Mouse (Mus musculus): ENCODE results near the gene Alyref. TPM values are rescaled to one million over a fixed set of nuclear protein-coding genes. Genes with fewer than 3 reads are reported as not detected.
"Not testable (repeated sequence)": the region's sequence is repeated elsewhere in the genome, so short reads cannot be mapped to it uniquely, and the experiment has no call there.

The Alyref gene
- total RNA-seq, 1 experiment: 397 TPM

GRCm38 (mm10) chr11:120565114-120565513 is 33.1 kb downstream of the Alyref start:
- H3K9ac ChIP-seq (ENCODE audit: insufficient read depth, low read depth, low read length, poor library complexity, severe bottlenecking): no peak overlapping the region
- no peak overlapping the region for H3K4me3 ChIP-seq (ENCODE audit: insufficient read depth in 1 of 2, low read depth in 1 of 2, low read length in 2 of 2, poor library complexity in 1 of 2, severe bottlenecking in 1 of 2)
- H3K4me1 ChIP-seq (ENCODE audit: control insufficient read depth in 2 of 2, insufficient read depth in 2 of 2, low read length in 2 of 2, poor library complexity in 1 of 2): no peaks in the 10 kb centered on the region
- no peaks in the 10 kb centered on the region for H3K9me3 ChIP-seq (ENCODE audit: control insufficient read depth, insufficient read depth, low read depth, low read length)
- peaks cover 75% of the 10 kb centered on the region for H3K36me3 ChIP-seq (ENCODE audit: control insufficient read depth, insufficient read depth, low read length, poor library complexity, severe bottlenecking)
- H3K27ac ChIP-seq (ENCODE audit: insufficient read depth, low read depth, low read length, poor library complexity, severe bottlenecking): no peak overlapping the region
- DNase-seq (ENCODE audit: low read depth, low spot score): no peak
- in situ Hi-C loops (cut with MboI; ENCODE audit: low sequenced_read_pairs in 2 of 2, unreplicated experiment in 2 of 2): no loop called here
- TF ChIP-seq ZNF384 (IDR thresholded peaks at IDR 0.05; ENCODE audit: low read depth, low read length) (no peak), ZC3H11A (IDR thresholded peaks at IDR 0.05; ENCODE audit: borderline replicate concordance, low read depth, low read length) (no peak), MAFK (IDR thresholded peaks at IDR 0.05; ENCODE audit: insufficient read depth, low read depth, low read length) (peak; percentile 88), HCFC1 (IDR thresholded peaks at IDR 0.05; ENCODE audit: borderline replicate concordance, insufficient read depth, low read length) (no peak), CHD2 (IDR thresholded peaks at IDR 0.05; ENCODE audit: low read depth, low read length) (no peak)

DNA sequence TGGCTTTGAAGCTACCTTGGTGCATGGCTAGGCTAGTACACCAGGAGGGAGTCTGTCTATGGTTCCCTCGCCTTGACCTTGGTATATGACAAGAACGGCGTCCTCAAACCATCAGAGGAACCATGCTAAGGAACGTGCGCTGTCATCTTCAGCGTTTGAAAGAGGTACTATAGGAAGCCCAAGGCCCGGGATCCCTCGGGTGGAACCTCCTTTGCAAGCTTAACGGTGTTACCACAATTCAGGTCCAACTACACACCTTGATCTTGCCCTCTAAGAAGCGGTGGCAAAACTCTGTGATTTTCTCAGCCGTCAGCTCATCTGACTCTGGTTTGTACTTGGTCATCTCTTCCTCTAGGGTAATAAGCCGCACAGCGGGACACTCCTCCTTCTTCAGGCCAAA is 35.2 kb downstream of the Alyref start:
- Histone ChIP-seq H3K4me3 (ENCODE audit: insufficient read depth in 1 of 2, low read depth in 1 of 2, low read length in 2 of 2, poor library complexity in 1 of 2, severe bottlenecking in 1 of 2) (no peak overlapping the region), H3K27ac (ENCODE audit: insufficient read depth, low read depth, low read length, poor library complexity, severe bottlenecking) (no peak overlapping the region), H3K36me3 (ENCODE audit: control insufficient read depth, insufficient read depth, low read length, poor library complexity, severe bottlenecking) (peaks cover 68% of the 10 kb centered on the region), H3K9ac (ENCODE audit: insufficient read depth, low read depth, low read length, poor library complexity, severe bottlenecking) (no peak overlapping the region), H3K4me1 (ENCODE audit: control insufficient read depth in 2 of 2, insufficient read depth in 2 of 2, low read length in 2 of 2, poor library complexity in 1 of 2) (no peaks in the 10 kb centered on the region), H3K9me3 (ENCODE audit: control insufficient read depth, insufficient read depth, low read depth, low read length) (no peaks in the 10 kb centered on the region)
- no peak for DNase-seq (ENCODE audit: low read depth, low spot score)
- in situ Hi-C loops (cut with MboI; ENCODE audit: low sequenced_read_pairs in 2 of 2, unreplicated experiment in 2 of 2): no loop called here
- no peak for TF ChIP-seq ZNF384 (IDR thresholded peaks at IDR 0.05; ENCODE audit: low read depth, low read length)
- TF ChIP-seq ZC3H11A (IDR thresholded peaks at IDR 0.05; ENCODE audit: borderline replicate concordance, low read depth, low read length): no peak
- TF ChIP-seq MAFK (IDR thresholded peaks at IDR 0.05; ENCODE audit: insufficient read depth, low read depth, low read length): no peak
- no peak for TF ChIP-seq HCFC1 (IDR thresholded peaks at IDR 0.05; ENCODE audit: borderline replicate concordance, insufficient read depth, low read length)
- no peak for TF ChIP-seq CHD2 (IDR thresholded peaks at IDR 0.05; ENCODE audit: low read depth, low read length)

- no peak overlapping the region for H3K4me3 ChIP-seq (ENCODE audit: insufficient read depth in 1 of 2, low read depth in 1 of 2, low read length in 2 of 2, poor library complexity in 1 of 2, severe bottlenecking in 1 of 2)
- TF ChIP-seq ZC3H11A (IDR thresholded peaks at IDR 0.05; ENCODE audit: borderline replicate concordance, low read depth, low read length): no peak
- TF ChIP-seq ZNF384 (IDR thresholded peaks at IDR 0.05; ENCODE audit: low read depth, low read length): no peak
- TF ChIP-seq HCFC1 (IDR thresholded peaks at IDR 0.05; ENCODE audit: borderline replicate concordance, insufficient read depth, low read length): no peak
- no peak for TF ChIP-seq MAFK (IDR thresholded peaks at IDR 0.05; ENCODE audit: insufficient read depth, low read depth, low read length)
- no peak for TF ChIP-seq CHD2 (IDR thresholded peaks at IDR 0.05; ENCODE audit: low read depth, low read length)
- in situ Hi-C loops (cut with MboI; ENCODE audit: low sequenced_read_pairs in 2 of 2, unreplicated experiment in 2 of 2): no loop called here
- no peak for DNase-seq (ENCODE audit: low read depth, low spot score)
- no peaks in the 10 kb centered on the region for H3K9me3 ChIP-seq (ENCODE audit: control insufficient read depth, insufficient read depth, low read depth, low read length)
- no peak overlapping the region for H3K27ac ChIP-seq (ENCODE audit: insufficient read depth, low read depth, low read length, poor library complexity, severe bottlenecking)
- H3K9ac ChIP-seq (ENCODE audit: insufficient read depth, low read depth, low read length, poor library complexity, severe bottlenecking): no peak overlapping the region
- H3K36me3 ChIP-seq (ENCODE audit: control insufficient read depth, insufficient read depth, low read length, poor library complexity, severe bottlenecking): peaks cover 54% of the 10 kb centered on the region
- no peaks in the 10 kb centered on the region for H3K4me1 ChIP-seq (ENCODE audit: control insufficient read depth in 2 of 2, insufficient read depth in 2 of 2, low read length in 2 of 2, poor library complexity in 1 of 2)
Measured at GRCm38 (mm10) chr11:120560952-120561728, 37.0 kb downstream of the Alyref start.

DNA sequence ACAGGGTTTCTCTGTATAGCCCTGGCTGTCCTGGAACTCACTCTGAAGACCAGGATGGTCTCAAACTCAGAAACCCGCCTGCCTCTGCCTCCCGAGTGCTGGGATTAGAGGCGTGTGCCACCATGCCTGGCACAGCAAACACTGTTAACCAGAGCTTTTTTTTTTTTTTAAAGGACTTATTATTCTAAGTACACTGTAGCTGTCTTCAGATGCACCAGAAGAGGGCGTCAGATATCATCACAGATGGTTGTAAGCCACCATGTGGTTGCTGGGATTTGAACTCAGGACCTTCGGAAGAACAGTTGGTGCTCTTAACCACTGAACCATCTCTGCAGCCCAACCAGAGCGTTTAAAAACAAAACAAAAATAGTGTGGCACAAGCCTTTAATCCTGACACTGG is 39.3 kb downstream of the Alyref start:
- in situ Hi-C loops (cut with MboI; ENCODE audit: low sequenced_read_pairs in 2 of 2, unreplicated experiment in 2 of 2); H3K4me1 ChIP-seq (ENCODE audit: control insufficient read depth in 2 of 2, insufficient read depth in 2 of 2, low read length in 2 of 2, poor library complexity in 1 of 2); H3K27ac ChIP-seq (ENCODE audit: insufficient read depth, low read depth, low read length, poor library complexity, severe bottlenecking); H3K9ac ChIP-seq (ENCODE audit: insufficient read depth, low read depth, low read length, poor library complexity, severe bottlenecking); H3K4me3 ChIP-seq (ENCODE audit: insufficient read depth in 1 of 2, low read depth in 1 of 2, low read length in 2 of 2, poor library complexity in 1 of 2, severe bottlenecking in 1 of 2); H3K9me3 ChIP-seq (ENCODE audit: control insufficient read depth, insufficient read depth, low read depth, low read length); DNase-seq (ENCODE audit: low read depth, low spot score): not testable (repeated sequence)
- H3K36me3 ChIP-seq (ENCODE audit: control insufficient read depth, insufficient read depth, low read length, poor library complexity, severe bottlenecking): peaks cover 40% of the 10 kb centered on the region
- TF ChIP-seq ZNF384 (IDR thresholded peaks at IDR 0.05; ENCODE audit: low read depth, low read length): peak; percentile 74

DNA sequence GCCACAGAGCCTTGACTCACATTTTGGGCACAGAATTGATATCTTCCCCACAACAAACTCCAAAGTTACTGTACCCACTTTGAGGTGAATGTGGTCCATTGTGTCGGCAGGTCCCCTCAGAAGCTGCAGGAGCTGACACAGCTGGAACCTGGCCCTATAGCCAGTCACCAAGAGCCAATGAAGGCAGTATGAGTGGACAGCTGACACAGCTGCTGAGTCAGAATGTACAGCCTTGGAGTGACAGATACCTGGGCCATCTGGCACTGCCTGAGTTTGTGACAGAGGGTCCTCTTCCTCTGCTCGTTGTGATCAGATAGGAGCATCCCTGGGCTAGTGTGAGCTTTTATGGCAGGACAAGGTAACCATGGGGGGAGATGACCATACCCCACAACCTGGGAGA is 42.9 kb downstream of the Alyref start:
- DNase-seq (ENCODE audit: low read depth, low spot score): no peak
- H3K9ac ChIP-seq (ENCODE audit: insufficient read depth, low read depth, low read length, poor library complexity, severe bottlenecking): no peak overlapping the region
- peaks cover 0 to 5% of the 10 kb centered on the region in 2 experiments; a peak in 1 of 4 replicates for H3K4me1 ChIP-seq (ENCODE audit: control insufficient read depth in 2 of 2, insufficient read depth in 2 of 2, low read length in 2 of 2, poor library complexity in 1 of 2)
- H3K9me3 ChIP-seq (ENCODE audit: control insufficient read depth, insufficient read depth, low read depth, low read length): no peaks in the 10 kb centered on the region
- no peak overlapping the region for H3K27ac ChIP-seq (ENCODE audit: insufficient read depth, low read depth, low read length, poor library complexity, severe bottlenecking)
- no peak for TF ChIP-seq MAFK (IDR thresholded peaks at IDR 0.05; ENCODE audit: insufficient read depth, low read depth, low read length)
- no peak for TF ChIP-seq ZNF384 (IDR thresholded peaks at IDR 0.05; ENCODE audit: low read depth, low read length)
- no peak for TF ChIP-seq HCFC1 (IDR thresholded peaks at IDR 0.05; ENCODE audit: borderline replicate concordance, insufficient read depth, low read length)
- TF ChIP-seq ZC3H11A (IDR thresholded peaks at IDR 0.05; ENCODE audit: borderline replicate concordance, low read depth, low read length): no peak
- TF ChIP-seq CHD2 (IDR thresholded peaks at IDR 0.05; ENCODE audit: low read depth, low read length): no peak
- in situ Hi-C loops (cut with MboI; ENCODE audit: low sequenced_read_pairs in 2 of 2, unreplicated experiment in 2 of 2): no loop called here
- H3K4me3 ChIP-seq (ENCODE audit: insufficient read depth in 1 of 2, low read depth in 1 of 2, low read length in 2 of 2, poor library complexity in 1 of 2, severe bottlenecking in 1 of 2): no peak overlapping the region
- H3K36me3 ChIP-seq (ENCODE audit: control insufficient read depth, insufficient read depth, low read length, poor library complexity, severe bottlenecking): peaks cover 6% of the 10 kb centered on the region

Data from ES-E14 (cell line).